Mouse (Mus musculus): Measurements from ENCODE around the gene Hoxa9.

GRCm38 (mm10) chr6:52266666-52266985 lies 35.7 kb upstream of the Hoxa9 start:
- TF ChIP-seq EP300 (IDR thresholded peaks at IDR 0.05; ENCODE audit: low read depth) (no peak), CTCF (IDR thresholded peaks at IDR 0.05; ENCODE audit: low read depth) (no peak)

Data from heart, postnatal 0 days (tissue).